Mouse (Mus musculus) hindbrain, embryonic 13.5 days (tissue): ENCODE results near the gene Sema4g. TPM values are rescaled to one million over a fixed set of nuclear protein-coding genes. Genes with fewer than 3 reads are reported as not detected.

Source experiments
- ATAC-seq: fragments of 200-750 bp; cut with Nextera tagmentation; 2 replicates; pipeline ENCODE4 v1.8.0; 2017; ENCODE audit warnings: moderate TSS enrichment; ENCODE audit not compliant: low FRiP score
- H3K27ac ChIP-seq: fragments of 300-500 bp; sonication (generic); 2 replicates; pipeline ENCODE4 v1.5.1; 2015; ENCODE audit warnings: inconsistent platforms, mild to moderate bottlenecking, moderate library complexity
- H3K27me3 ChIP-seq: fragments of 300-500 bp; sonication (generic); 2 replicates; pipeline ENCODE4 v1.6.1; 2015; ENCODE audit warnings: mild to moderate bottlenecking, inconsistent platforms
- H3K36me3 ChIP-seq: fragments of 300-500 bp; sonication (generic); 2 replicates; pipeline ENCODE4 v1.6.1; 2015; ENCODE audit warnings: mild to moderate bottlenecking, inconsistent platforms
- H3K4me1 ChIP-seq: fragments of 300-500 bp; sonication (generic); replicated peaks from 2 replicates; pipeline ENCODE4 v1.6.1; 2015; ENCODE audit warnings: inconsistent platforms
- H3K4me2 ChIP-seq: fragments of 300-500 bp; sonication (generic); 2 replicates; pipeline ENCODE4 v1.6.1; 2015; ENCODE audit warnings: inconsistent platforms, mild to moderate bottlenecking, moderate library complexity
- H3K4me3 ChIP-seq: fragments of 300-500 bp; sonication (generic); 2 replicates; pipeline ENCODE4 v1.5.1; 2015; ENCODE audit warnings: mild to moderate bottlenecking, inconsistent platforms
- H3K9ac ChIP-seq: fragments of 300-500 bp; sonication (generic); 2 replicates; pipeline ENCODE4 v1.6.1; 2015; ENCODE audit warnings: mild to moderate bottlenecking, inconsistent platforms
- H3K9me3 ChIP-seq: fragments of 300-500 bp; sonication (generic); 2 replicates; pipeline ENCODE4 v1.6.1; 2016; ENCODE audit warnings: inconsistent platforms
- WGBS: fragments of 180-500 bp; shearing (Covaris S2); methylation state at CpG from one replicate; pipeline ENCODE4 v1.1.7; 2015; 5-methylcytosine and 5-hydroxymethylcytosine counted together
- polyA plus RNA-seq: library from polyadenylated mRNA; unstranded; fragments of >200 nt; fragmentation: Nextera tagmentation; extraction: Ambion mirVana; gene quantifications from 2 replicates; pipeline ENCODE4 v1.2.1, GENCODE M21; 2015

Sema4g gene
- polyA plus RNA-seq, 1 experiment from 2014 or later = 19.2 TPM

- peak overlapping the region; percentile 92 for H3K27ac ChIP-seq
- peaks cover 22% of the 10 kb centered on the region for H3K36me3 ChIP-seq
- peak; percentile 50 for ATAC-seq
- peak overlapping the region; percentile 63 for H3K4me3 ChIP-seq
- peak overlapping the region; percentile 79 for H3K4me2 ChIP-seq
- peaks cover 24% of the 10 kb centered on the region for H3K27me3 ChIP-seq
- peak overlapping the region; percentile 83 for H3K9ac ChIP-seq
- no peaks in the 10 kb centered on the region for H3K9me3 ChIP-seq
- peaks cover 53% of the 10 kb centered on the region for H3K4me1 ChIP-seq
- 2% methylated on average over 34 of the region's 34 CpGs for WGBS
Observed at GRCm38 (mm10) chr19:45046523-45047321, 57.8 kb downstream of the Sema4g start.

DNA sequence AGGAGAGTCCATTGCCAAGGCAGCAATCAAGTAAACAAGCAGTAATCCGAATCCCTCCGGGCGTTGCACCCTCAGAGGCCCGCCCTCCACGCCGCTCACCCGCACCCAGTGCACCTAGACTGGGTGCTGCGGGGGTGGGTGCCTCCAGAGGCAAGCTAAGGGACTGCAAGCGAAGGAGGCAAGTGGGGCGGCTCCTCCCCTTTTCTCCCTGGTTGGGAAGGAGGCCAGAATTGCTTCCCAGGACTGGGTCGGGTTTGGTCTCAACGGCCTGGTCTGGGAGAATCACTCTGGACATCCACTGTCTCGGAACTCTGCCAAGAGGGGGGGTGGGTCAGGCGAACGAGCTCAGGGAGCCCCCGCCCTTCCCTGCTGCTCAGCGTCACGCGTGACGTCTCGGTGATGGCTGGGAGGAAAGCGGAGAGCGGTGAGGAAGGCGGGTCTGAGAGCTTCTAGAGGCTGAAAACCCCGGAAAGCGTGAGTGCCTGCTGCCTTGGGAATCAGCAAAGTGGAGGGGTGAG, 58.6 kb downstream of the Sema4g start, which contains the start of gene Sfxn3:
TSS of gene Sfxn3 (plus strand) at position 87 of the 518 bp plus-strand sequence.
- 1% methylated on average over 26 of the region's 26 CpGs for WGBS

DNA sequence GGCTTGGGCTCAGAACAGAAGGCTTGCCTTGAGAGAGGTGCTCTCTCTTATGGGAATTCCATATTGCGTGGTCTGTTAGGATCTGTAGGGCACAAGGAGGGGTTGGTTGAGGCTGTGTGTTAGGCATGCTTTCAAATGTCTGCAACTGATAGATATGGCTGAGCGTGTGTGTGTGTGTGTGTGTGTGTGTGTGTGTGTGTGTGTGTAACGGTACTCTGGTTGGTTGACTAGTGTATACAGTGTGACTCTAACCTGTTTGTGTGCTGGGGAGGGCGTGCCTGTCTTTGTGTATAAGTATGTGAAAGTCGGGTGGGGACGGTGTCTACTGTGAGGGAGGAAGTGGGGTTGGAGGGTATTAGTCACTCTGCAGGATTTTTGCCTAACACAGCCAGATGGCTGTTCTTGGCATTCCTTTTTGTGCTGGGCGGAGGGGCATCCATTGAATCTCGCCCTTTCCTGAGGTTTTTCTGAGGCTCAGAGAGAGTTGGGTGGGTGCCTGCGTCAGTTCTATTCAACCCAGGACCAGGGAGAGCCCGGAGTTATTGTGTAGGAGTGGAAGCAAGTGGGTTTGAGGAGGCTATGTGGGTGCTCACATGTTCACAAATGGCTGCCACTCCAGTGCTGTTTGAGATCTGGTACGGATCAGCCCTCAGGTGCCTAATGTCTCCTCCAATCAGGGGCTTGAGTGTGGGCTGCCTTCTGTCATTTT, 59.2 kb downstream of the Sema4g start:
- H3K4me2 ChIP-seq = peak overlapping the region; percentile 79
- 39% methylated on average over 10 of the region's 11 CpGs for WGBS
- H3K27ac ChIP-seq = peak overlapping the region; percentile 92
- peak overlapping the region; percentile 83 for H3K9ac ChIP-seq
- H3K4me1 ChIP-seq = peaks cover 53% of the 10 kb centered on the region
- peak; percentile 73 for ATAC-seq
- H3K27me3 ChIP-seq = peaks cover 21% of the 10 kb centered on the region
- peak overlapping the region; percentile 63 for H3K4me3 ChIP-seq
- H3K9me3 ChIP-seq = no peaks in the 10 kb centered on the region
- peaks cover 36% of the 10 kb centered on the region for H3K36me3 ChIP-seq

More for the DNA sequence above, 58.6 kb downstream of the Sema4g start, which contains the start of gene Sfxn3:
- H3K36me3 ChIP-seq = peaks cover 30% of the 10 kb centered on the region
- H3K9me3 ChIP-seq = no peaks in the 10 kb centered on the region
- peaks cover 23% of the 10 kb centered on the region for H3K27me3 ChIP-seq
- peak within 1 kb of the TSS; percentile 63 for H3K4me3 ChIP-seq
- peak; percentile 84 for ATAC-seq
- peak within 1 kb of the TSS; percentile 79 for H3K4me2 ChIP-seq
- peak within 1 kb of the TSS; percentile 92 for H3K27ac ChIP-seq
- peaks cover 53% of the 10 kb centered on the region for H3K4me1 ChIP-seq
- peak within 1 kb of the TSS; percentile 83 for H3K9ac ChIP-seq

GRCm38 (mm10) chr19:45048644-45049365, 59.9 kb downstream of the Sema4g start:
- H3K4me2 ChIP-seq = peak overlapping the region; percentile 79
- peaks cover 21% of the 10 kb centered on the region for H3K27me3 ChIP-seq
- H3K9me3 ChIP-seq = no peaks in the 10 kb centered on the region
- peak overlapping the region; percentile 63 for H3K4me3 ChIP-seq
- H3K27ac ChIP-seq = peak overlapping the region; percentile 92
- peaks cover 43% of the 10 kb centered on the region for H3K36me3 ChIP-seq
- H3K9ac ChIP-seq = peak overlapping the region; percentile 83
- no peak for ATAC-seq
- 79% methylated on average over 12 of the region's 12 CpGs for WGBS
- peaks cover 53% of the 10 kb centered on the region for H3K4me1 ChIP-seq

- Histone ChIP-seq H3K9me3 (no peaks in the 10 kb centered on the region), H3K4me1 (peaks cover 50% of the 10 kb centered on the region), H3K27me3 (peaks cover 16% of the 10 kb centered on the region), H3K27ac (0 out of 2 replicates have a peak overlapping the region, but pooled peaks have one; percentile 35), H3K4me3 (peak overlapping the region; percentile 63), H3K9ac (peak overlapping the region; percentile 83), H3K4me2 (peak overlapping the region; percentile 79), H3K36me3 (peaks cover 50% of the 10 kb centered on the region)
- WGBS = 79% methylated on average over 9 of the region's 9 CpGs
- no peak for ATAC-seq
Observed at GRCm38 (mm10) chr19:45049523-45049922, 60.6 kb downstream of the Sema4g start.

Other genes starting within 250 kb of the Sema4g start
- 17.1 and 17.2 TPM in 2 replicates for gene Pax2, start 233.1 kb upstream of the Sema4g start, polyA plus RNA-seq
- 29.8 and 30.5 TPM in 2 replicates for gene Slf2, start 58.0 kb upstream of the Sema4g start, polyA plus RNA-seq
- gene Twnk, start 16.6 kb downstream of the Sema4g start, polyA plus RNA-seq = 16.0 and 17.0 TPM in 2 replicates
- 91.6 and 93.6 TPM in 2 replicates for gene Mrpl43, start 17.3 kb downstream of the Sema4g start, polyA plus RNA-seq
- gene Lzts2, start 25.3 kb downstream of the Sema4g start, polyA plus RNA-seq = 23.4 and 24.1 TPM in 2 replicates
- 1.4 and 1.5 TPM in 2 replicates for gene Pdzd7, start 56.6 kb downstream of the Sema4g start, polyA plus RNA-seq
- 63.1 and 65.4 TPM in 2 replicates for gene Sfxn3, start 58.4 kb downstream of the Sema4g start, polyA plus RNA-seq
- gene Kazald1, start 86.1 kb downstream of the Sema4g start, polyA plus RNA-seq = 4.7 and 6.3 TPM in 2 replicates
- gene Tlx1, start 161.6 kb downstream of the Sema4g start, polyA plus RNA-seq = 3.0 and 5.1 TPM in 2 replicates
- 9.5 and 11.8 TPM in 2 replicates for gene Lbx1, start 246.7 kb downstream of the Sema4g start, polyA plus RNA-seq